Mouse (Mus musculus) testis, postnatal 10 days (tissue): ENCODE measurements around the gene Gm10959.

Experiments used
- DNase-seq: peaks from one replicate; pipeline ENCODE4 v3.0.0; 2021; ENCODE audit warnings: low spot score

Gene Gm10959

DNA sequence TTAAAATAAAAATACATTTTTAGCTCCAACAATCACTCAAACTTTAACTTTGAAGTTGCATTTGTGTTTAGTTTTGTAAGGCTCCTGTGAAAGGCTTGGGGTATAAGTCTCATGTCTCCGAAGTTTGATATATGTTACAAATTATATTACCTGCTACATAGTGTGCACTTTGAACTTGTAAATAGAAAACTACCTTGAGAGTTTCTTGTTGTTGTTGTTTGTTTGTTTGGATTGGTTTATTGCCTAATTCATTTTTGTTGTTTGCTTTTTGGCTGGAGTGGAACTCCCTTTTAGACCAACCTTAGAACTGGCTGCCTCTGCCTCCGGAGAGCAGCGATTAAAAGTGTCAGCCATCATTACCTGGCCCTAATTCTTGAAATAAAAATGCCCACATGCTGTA lies 24.4 kb downstream of the Gm10959 start, which contains the start of gene Fabp2:
TSS of gene Fabp2 (plus strand) at position 301 of the 400 bp plus-strand sequence.
- DNase-seq, result no peak

GRCm38 (mm10) chr3:122888371-122888819 lies 30.8 kb downstream of the Gm10959 start:
- DNase-seq, result no peak

- DNase-seq, result no peak
Measured at GRCm38 (mm10) chr3:122887505-122888301, 31.5 kb downstream of the Gm10959 start.

- DNase-seq, result no peak
Measured at GRCm38 (mm10) chr3:122878705-122879315, 40.4 kb downstream of the Gm10959 start.

DNA sequence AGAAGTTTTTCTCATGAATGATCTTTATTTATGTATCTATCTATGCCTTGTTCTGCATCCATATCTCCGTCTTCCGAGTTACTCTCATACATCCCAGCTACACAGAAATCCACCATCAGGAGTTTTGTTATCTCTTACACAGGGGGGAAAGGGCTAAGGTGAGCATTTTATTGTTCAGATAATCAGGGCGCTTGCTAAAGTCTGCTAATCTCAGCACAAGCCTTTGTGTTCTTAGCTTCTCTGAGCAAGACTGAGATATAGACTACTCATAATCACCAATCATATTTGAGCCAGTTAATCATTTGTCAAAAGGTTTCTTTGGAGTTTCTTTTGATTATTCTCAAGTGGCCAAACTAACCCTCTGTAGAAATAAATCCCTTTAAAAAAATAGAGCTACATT lies 41.6 kb downstream of the Gm10959 start:
- DNase-seq, result no peak

GRCm38 (mm10) chr3:122876870-122877269 lies 42.3 kb downstream of the Gm10959 start:
- DNase-seq, result no peak

DNA sequence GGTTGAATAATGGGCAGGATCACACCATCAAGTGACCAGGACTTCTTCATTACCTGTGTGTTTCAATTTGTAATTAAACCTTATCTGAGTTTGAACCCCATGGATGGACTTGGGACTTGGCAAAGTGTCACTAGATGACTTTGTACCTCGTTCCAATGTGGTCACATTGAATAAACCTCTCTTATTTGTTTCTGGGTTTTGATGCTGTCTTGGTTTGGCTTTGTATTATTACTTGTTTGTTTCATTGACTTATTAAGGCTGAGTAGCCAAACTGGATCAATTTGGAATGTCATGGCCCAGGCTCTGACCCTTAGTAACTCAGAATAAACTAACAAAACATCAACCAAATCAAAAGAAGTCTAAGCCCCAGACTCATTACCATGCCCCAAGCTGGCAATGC lies 47.6 kb downstream of the Gm10959 start:
- no peak for DNase-seq

- DNase-seq, result no peak
Measured at GRCm38 (mm10) chr3:122868270-122868669, 50.9 kb downstream of the Gm10959 start.

DNA sequence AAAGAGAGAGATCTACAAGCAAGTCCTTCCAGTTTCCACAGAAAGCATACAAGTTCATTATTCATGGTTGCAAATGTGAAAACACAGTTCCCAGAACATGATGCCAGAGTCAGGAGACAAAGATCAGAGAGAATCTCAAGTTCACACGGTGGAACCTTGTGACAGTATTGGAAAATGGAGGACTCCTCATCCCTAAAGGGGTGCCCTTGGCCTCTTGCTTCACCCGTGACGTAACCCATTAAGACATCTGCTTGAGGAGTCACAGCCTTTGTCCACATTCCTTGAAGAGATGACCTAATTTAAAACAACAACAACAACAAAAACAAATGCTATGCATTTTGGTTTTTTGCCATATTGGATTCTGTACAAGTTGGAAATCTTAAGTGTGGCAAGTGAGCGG lies 54.1 kb downstream of the Gm10959 start:
- no peak for DNase-seq
